Mouse (Mus musculus) heart, adult 2 months (tissue): ENCODE measurements around the gene Abcf1. TPM values are rescaled to one million over a fixed set of nuclear protein-coding genes. Genes with fewer than 3 reads are reported as not detected.
"Not testable (repeated sequence)": the region's sequence is repeated elsewhere in the genome, so short reads cannot be mapped to it uniquely, and the experiment has no call there.

Experiments
- DNase-seq, 2 experiments: peaks; one replicate each; pipeline ENCODE4 v3.0.0; 2021
- H3K27ac ChIP-seq: fragments of 200-600 bp; 2 replicates; pipeline ENCODE4 v1.8.1; 2022
- H3K27me3 ChIP-seq: fragments of 200-500 bp; 2 replicates; pipeline ENCODE4 v1.6.1; 2012; ENCODE audit warnings: mild to moderate bottlenecking, low read length, inconsistent platforms, mixed read lengths; ENCODE audit not compliant: control insufficient read depth, insufficient read depth
- H3K36me3 ChIP-seq: fragments of 200-500 bp; 2 replicates; pipeline ENCODE4 v1.6.1; 2012; ENCODE audit warnings: low read length, inconsistent platforms; ENCODE audit not compliant: control insufficient read depth, insufficient read depth
- H3K4me1 ChIP-seq: fragments of 200-500 bp; 2 replicates; pipeline ENCODE4 v1.6.1; 2011; ENCODE audit warnings: low read length; ENCODE audit not compliant: control insufficient read depth, insufficient read depth
- H3K4me3 ChIP-seq: fragments of 200-600 bp; 2 replicates; pipeline ENCODE4 v1.8.1; 2022
- H3K79me2 ChIP-seq: fragments of 200-500 bp; replicated peaks from 2 replicates; pipeline ENCODE4 v1.6.1; 2012; ENCODE audit warnings: mild to moderate bottlenecking, inconsistent platforms, low read length, moderate library complexity, mixed read lengths; ENCODE audit not compliant: control insufficient read depth, insufficient read depth
- H3K9ac ChIP-seq: fragments of 200-500 bp; 2 replicates; pipeline ENCODE4 v1.6.1; 2012; ENCODE audit warnings: low read depth, mild to moderate bottlenecking, control low read depth, inconsistent platforms, low read length, mixed read lengths
- CTCF ChIP-seq: fragments of 200-600 bp; IDR thresholded peaks from 2 replicates; pipeline ENCODE4 v1.8.1; 2022; ENCODE audit warnings: antibody characterized with exemption, mild to moderate bottlenecking, moderate library complexity
- EP300 ChIP-seq: fragments of 200-500 bp; IDR thresholded peaks from 2 replicates; pipeline ENCODE4 v1.6.1; 2011; ENCODE audit warnings: low read depth, low read length, control low read depth; ENCODE audit not compliant: insufficient read depth
- POLR2A ChIP-seq: fragments of 200-500 bp; IDR thresholded peaks from 2 replicates; pipeline ENCODE4 v1.6.1; 2011; ENCODE audit warnings: mild to moderate bottlenecking, low read depth, low read length, control low read depth; ENCODE audit not compliant: insufficient read depth
- WGBS: fragments of 180-500 bp; shearing (Covaris S2); methylation state at CpG from one replicate; pipeline ENCODE4 v1.1.7; 2018; 5-methylcytosine and 5-hydroxymethylcytosine counted together
- intact Hi-C: fragments of 180-260 bp; cut with DNase I; formaldehyde crosslinking; loops from one replicate; pipeline ENCODE4 v1.15.1; 2025
- polyA plus RNA-seq: library from polyadenylated mRNA; depleted of rRNA; stranded (reverse); fragments of >200 nt; gene quantifications from 2 replicates; pipeline ENCODE4 v1.2.3, GENCODE M21; 2012
- total RNA-seq, 2 experiments: library from RNA; stranded (reverse); gene quantifications; 2 replicates each; pipeline ENCODE4 v1.2.3; 2021

Gene Abcf1
- total and polyA plus RNA-seq, 3 experiments = 54.5 to 75.2 (median 63.0) TPM

DNA sequence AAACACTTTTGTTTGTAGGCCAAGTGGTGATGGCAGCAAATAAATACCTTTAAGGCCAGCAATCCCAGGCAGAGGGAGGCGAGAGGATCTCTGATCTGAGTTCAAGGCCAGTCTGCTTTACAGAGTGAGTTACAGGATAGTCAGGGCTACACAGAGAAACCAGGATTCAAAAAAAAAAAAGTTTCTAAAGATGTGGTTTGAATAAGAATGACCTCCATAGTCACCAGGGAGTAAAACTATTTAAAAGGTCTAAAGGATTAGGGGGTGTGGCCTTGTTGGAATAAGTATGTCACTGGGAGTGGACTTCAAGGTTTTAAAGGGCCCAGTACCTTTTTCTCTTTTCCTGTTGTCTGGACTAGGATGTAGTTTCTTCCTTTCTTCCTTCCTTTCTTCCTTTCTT, 29.6 kb downstream of the Abcf1 start:
- no peak for DNase-seq
- Histone ChIP-seq H3K27me3 (no peaks in the 10 kb centered on the region), H3K4me3 (no peak overlapping the region), H3K9ac (no peak overlapping the region), H3K79me2 (no peaks in the 10 kb centered on the region), H3K4me1 (no peaks in the 10 kb centered on the region), H3K36me3 (no peaks in the 10 kb centered on the region), H3K27ac (no peak overlapping the region)
- TF ChIP-seq POLR2A (no peak), EP300 (no peak), CTCF (no peak)
- WGBS = 61% methylated on average over 1 of the region's 1 CpGs
- intact Hi-C loops = loop anchor here (5.0 to 10.0 kb wide), 2 partner anchors 125 to 252 kb away; partner anchors contain the start of gene H2-T3

GRCm38 (mm10) chr17:35939108-35939507, 30.5 kb downstream of the Abcf1 start:
- WGBS = 68% methylated on average over 2 of the region's 2 CpGs
- intact Hi-C loops = loop anchor here (5.0 to 10.0 kb wide), 2 partner anchors 126 to 253 kb away; partner anchors contain the start of gene H2-T3
- no peak overlapping the region for H3K27ac ChIP-seq

GRCm38 (mm10) chr17:35937700-35938348, 31.7 kb downstream of the Abcf1 start:
- no peaks in the 10 kb centered on the region for H3K79me2 ChIP-seq
- DNase-seq = peak in 1 of 2 experiments; percentile 37
- 29% methylated on average over 2 of the region's 2 CpGs for WGBS
- TF ChIP-seq CTCF (no peak; the same call in 1 of the 2 replicates), EP300 (peak; percentile 66; the same call in 1 of the 2 replicates)
- H3K9ac ChIP-seq = no peak overlapping the region
- intact Hi-C loops = loop anchor here (1.0 to 10.0 kb wide), 3 partner anchors 55 to 254 kb away; partner anchors contain the start of gene H2-T3
- no peak overlapping the region for H3K4me3 ChIP-seq
- no peaks in the 10 kb centered on the region for H3K4me1 ChIP-seq
- no peaks in the 10 kb centered on the region for H3K27me3 ChIP-seq
- no peak overlapping the region for H3K27ac ChIP-seq
- H3K36me3 ChIP-seq = no peaks in the 10 kb centered on the region

More at GRCm38 (mm10) chr17:35939108-35939507, 30.5 kb downstream of the Abcf1 start:
- Histone ChIP-seq H3K4me1 (no peaks in the 10 kb centered on the region), H3K27me3 (no peaks in the 10 kb centered on the region), H3K79me2 (no peaks in the 10 kb centered on the region), H3K9ac (no peak overlapping the region), H3K36me3 (no peaks in the 10 kb centered on the region), H3K4me3 (no peak overlapping the region)
- no peak for TF ChIP-seq EP300
- TF ChIP-seq POLR2A = no peak
- TF ChIP-seq CTCF = no peak
- no peak for DNase-seq

DNA sequence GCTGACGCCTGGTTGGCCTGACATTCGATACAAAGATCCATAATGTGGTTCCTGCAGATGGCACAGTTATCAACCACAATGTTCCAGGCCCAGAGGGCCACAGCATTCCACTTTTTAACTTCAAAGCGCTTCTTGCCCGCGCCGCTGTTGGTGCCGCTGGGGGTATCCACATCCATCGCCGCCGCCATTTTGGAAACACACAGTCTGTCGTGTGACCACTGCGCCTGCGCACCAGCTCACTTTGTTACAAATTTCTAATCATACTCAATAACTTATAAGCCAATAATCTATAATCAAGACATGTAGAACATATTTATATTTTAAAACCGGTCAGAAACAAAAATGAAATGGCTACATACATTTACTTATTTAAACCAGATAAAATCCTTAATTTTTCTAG, 33.8 kb downstream of the Abcf1 start:
- not testable (repeated sequence) for H3K27ac ChIP-seq, DNase-seq, H3K4me3 ChIP-seq, H3K27me3 ChIP-seq, H3K9ac ChIP-seq, H3K36me3 ChIP-seq, H3K79me2 ChIP-seq, H3K4me1 ChIP-seq
- 87% methylated on average over 14 of the region's 14 CpGs for WGBS
- intact Hi-C loops = loop anchor here (5.0 to 10.0 kb wide), 2 partner anchors 129 to 257 kb away; partner anchors contain the start of gene H2-T3

DNA sequence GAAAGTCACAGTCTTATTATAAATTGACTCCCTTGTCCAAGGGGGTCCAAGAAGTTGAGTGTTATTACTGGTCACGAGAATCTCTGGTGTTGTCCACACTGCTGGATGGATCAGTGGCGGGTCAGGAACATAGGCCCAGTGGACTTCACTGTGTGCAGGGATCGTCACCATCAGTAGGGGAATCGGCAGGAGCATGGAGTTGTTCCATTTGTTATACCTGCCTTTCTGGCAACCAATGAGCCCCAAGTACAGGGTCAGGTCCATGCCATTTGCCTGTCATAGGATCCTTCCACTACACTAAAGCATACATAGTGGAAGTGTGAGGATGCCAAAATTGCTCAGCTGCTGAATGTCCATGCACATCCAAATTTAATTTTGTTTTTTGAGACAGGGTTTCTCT, 37.0 kb downstream of the Abcf1 start:
- WGBS = 85% methylated on average over 4 of the region's 4 CpGs
- no peak overlapping the region for H3K4me3 ChIP-seq
- H3K79me2 ChIP-seq = no peaks in the 10 kb centered on the region
- DNase-seq = no peak
- H3K27ac ChIP-seq = no peak overlapping the region
- H3K4me1 ChIP-seq = no peaks in the 10 kb centered on the region
- intact Hi-C loops = loop anchor here (10.0 kb wide), 1 partner anchor 132 kb away; no protein-coding TSS in a partner anchor
- H3K9ac ChIP-seq = no peak overlapping the region
- no peak for TF ChIP-seq CTCF
- no peak for TF ChIP-seq POLR2A
- TF ChIP-seq EP300 = no peak
- no peaks in the 10 kb centered on the region for H3K27me3 ChIP-seq
- no peaks in the 10 kb centered on the region; the same call in 1 of the 2 replicates for H3K36me3 ChIP-seq

DNA sequence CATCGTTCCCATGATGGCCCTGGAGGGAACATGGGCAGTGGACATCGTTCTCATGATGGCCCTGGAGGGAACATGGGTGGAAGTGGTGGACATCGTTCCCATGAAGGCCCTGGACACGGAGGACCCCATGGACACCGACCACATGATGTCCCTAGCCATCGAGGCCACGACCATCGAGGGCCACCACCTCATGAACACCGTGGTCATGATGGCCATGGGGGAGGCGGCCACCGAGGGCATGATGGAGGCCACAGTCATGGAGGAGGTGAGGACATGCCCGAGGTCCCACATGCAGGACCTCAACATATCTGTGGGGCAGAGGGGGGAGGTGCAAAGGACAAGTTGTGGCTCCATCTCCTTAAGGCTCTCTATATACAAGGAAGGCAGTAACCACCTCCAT, 38.9 kb downstream of the Abcf1 start:
- intact Hi-C loops = loop anchor here (10.0 kb wide), 1 partner anchor 134 kb away; no protein-coding TSS in a partner anchor
- TF ChIP-seq POLR2A (no peak), EP300 (no peak), CTCF (no peak)
- Histone ChIP-seq H3K79me2 (no peaks in the 10 kb centered on the region), H3K4me1 (no peaks in the 10 kb centered on the region), H3K27me3 (no peaks in the 10 kb centered on the region), H3K27ac (no peak overlapping the region), H3K36me3 (no peaks in the 10 kb centered on the region; the same call in 1 of the 2 replicates), H3K9ac (no peak overlapping the region), H3K4me3 (no peak overlapping the region)
- WGBS = 93% methylated on average over 12 of the region's 12 CpGs
- DNase-seq = no peak
